Mouse (Mus musculus) small intestine, adult 2 months (tissue): Measurements from ENCODE around the gene Olfr1440.

ENCODE experiments used
- CTCF ChIP-seq: fragments of 200-500 bp; IDR thresholded peaks from 2 replicates; pipeline ENCODE4 v1.5.1; 2012; ENCODE audit warnings: low read depth, mild to moderate bottlenecking, control low read depth, inconsistent platforms, low read length, moderate library complexity, mixed read lengths; ENCODE audit not compliant: insufficient replicate concordance, insufficient read length; ENCODE audit errors: extremely low read depth
- POLR2A ChIP-seq: fragments of 200-500 bp; IDR thresholded peaks from 2 replicates; pipeline ENCODE4 v1.6.1; 2012; ENCODE audit warnings: low read depth, mild to moderate bottlenecking, control low read depth, inconsistent platforms, low read length, moderate library complexity

DNA sequence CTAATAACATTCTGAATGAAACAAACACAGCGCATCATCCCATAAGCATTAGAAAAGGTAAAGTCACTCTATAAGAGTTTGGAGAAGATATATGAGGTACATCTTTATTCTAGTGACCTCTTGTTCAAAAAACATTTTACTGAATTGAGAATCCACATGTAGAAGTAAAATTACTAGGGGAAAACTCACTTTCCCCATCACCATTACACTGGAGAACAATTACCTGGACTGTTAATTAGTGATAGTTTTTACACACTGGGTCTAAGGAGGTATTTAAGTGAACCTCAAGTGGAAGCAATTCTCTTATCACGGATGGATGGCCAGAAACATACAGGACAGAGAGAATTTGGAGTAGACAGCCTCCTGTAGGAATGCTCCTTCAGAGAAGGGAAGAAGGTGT, at the start of gene Olfr1440:
- TF ChIP-seq CTCF, result no peak
- no peak for TF ChIP-seq POLR2A
